Mouse (Mus musculus): Measurements from ENCODE around the gene Rpf2. TPM values are rescaled to one million over a fixed set of nuclear protein-coding genes. Genes with fewer than 3 reads are reported as not detected.

Rpf2 gene
- polyA plus RNA-seq, 1 experiment from 2014 or later, result 113 TPM

Other genes starting within 250 kb of the Rpf2 start
- gene Mfsd4b1, start 221.8 kb downstream of the Rpf2 start, polyA plus RNA-seq (2014; fragmentation: Nextera tagmentation; extraction: Ambion mirVana), result 0.34 and 0.56 TPM in 2 replicates
- 46.9 and 49.2 TPM in 2 replicates for gene Slc16a10, start 104.8 kb downstream of the Rpf2 start, polyA plus RNA-seq (2014; fragmentation: Nextera tagmentation; extraction: Ambion mirVana)
- gene Gtf3c6, start 11.1 kb upstream of the Rpf2 start, polyA plus RNA-seq (2014; fragmentation: Nextera tagmentation; extraction: Ambion mirVana), result 89.0 and 117 TPM in 2 replicates
- 130 and 136 TPM in 2 replicates for gene Amd1, start 55.1 kb upstream of the Rpf2 start, polyA plus RNA-seq (2014; fragmentation: Nextera tagmentation; extraction: Ambion mirVana)
- gene Cdk19, start 92.5 kb upstream of the Rpf2 start, polyA plus RNA-seq (2014; fragmentation: Nextera tagmentation; extraction: Ambion mirVana), result 4.4 and 4.6 TPM in 2 replicates